Mouse (Mus musculus) forebrain, embryonic 11.5 days (tissue): ENCODE results near the gene Mab21l1. TPM values are rescaled to one million over a fixed set of nuclear protein-coding genes. Genes with fewer than 3 reads are reported as not detected.

Source experiments
- ATAC-seq: fragments of 200-750 bp; cut with Nextera tagmentation; replicated peaks from 2 replicates; pipeline ENCODE4 v1.8.0; 2017; ENCODE audit warnings: moderate TSS enrichment; ENCODE audit not compliant: low FRiP score
- DNase-seq: peaks from one replicate; pipeline ENCODE4 v3.0.0-alpha.2; 2017; ENCODE audit warnings: low spot score
- H3K27ac ChIP-seq: fragments of 300-500 bp; sonication (generic); 2 replicates; pipeline ENCODE4 v1.5.1; 2014; ENCODE audit warnings: low read depth, low read length
- H3K27me3 ChIP-seq: fragments of 300-500 bp; sonication (generic); 2 replicates; pipeline ENCODE4 v1.6.1; 2014; ENCODE audit warnings: mild to moderate bottlenecking, low read length, mixed read lengths; ENCODE audit not compliant: control insufficient read depth, insufficient read depth
- H3K36me3 ChIP-seq: fragments of 300-500 bp; sonication (generic); 2 replicates; pipeline ENCODE4 v1.6.1; 2014; ENCODE audit warnings: mild to moderate bottlenecking, low read length, moderate library complexity, mixed read lengths; ENCODE audit not compliant: control insufficient read depth, insufficient read depth
- H3K4me1 ChIP-seq: fragments of 300-500 bp; sonication (generic); replicated peaks from 2 replicates; pipeline ENCODE4 v1.6.1; 2014; ENCODE audit warnings: low read length, mixed read lengths; ENCODE audit not compliant: control insufficient read depth, insufficient read depth
- H3K4me2 ChIP-seq: fragments of 300-500 bp; sonication (generic); 2 replicates; pipeline ENCODE4 v1.6.1; 2014; ENCODE audit warnings: low read depth, mild to moderate bottlenecking, low read length, moderate library complexity, mixed read lengths; ENCODE audit not compliant: severe bottlenecking
- H3K4me3 ChIP-seq: fragments of 300-500 bp; sonication (generic); 2 replicates; pipeline ENCODE4 v1.5.1; 2014; ENCODE audit warnings: low read depth, low read length
- H3K9ac ChIP-seq: fragments of 300-500 bp; sonication (generic); 2 replicates; pipeline ENCODE4 v1.6.1; 2014; ENCODE audit warnings: low read length
- H3K9me3 ChIP-seq: fragments of 300-500 bp; sonication (generic); 2 replicates; pipeline ENCODE4 v1.6.1; 2016; ENCODE audit warnings: low read length, mixed read lengths; ENCODE audit not compliant: control insufficient read depth
- WGBS: fragments of 180-500 bp; shearing (Covaris S2); extraction: QIAGEN DNeasy Blood & Tissue Kit; methylation state at CpG from one replicate; pipeline ENCODE4 v1.1.7; 2014; 5-methylcytosine and 5-hydroxymethylcytosine counted together
- polyA plus RNA-seq: library from polyadenylated mRNA; unstranded; fragments of >200 nt; fragmentation: Nextera tagmentation; extraction: Ambion mirVana; gene quantifications from 2 replicates; pipeline ENCODE4 v1.2.1, GENCODE M21; 2014

Mab21l1 gene
- polyA plus RNA-seq, 1 experiment from 2014 or later, result 16.6 TPM

DNA sequence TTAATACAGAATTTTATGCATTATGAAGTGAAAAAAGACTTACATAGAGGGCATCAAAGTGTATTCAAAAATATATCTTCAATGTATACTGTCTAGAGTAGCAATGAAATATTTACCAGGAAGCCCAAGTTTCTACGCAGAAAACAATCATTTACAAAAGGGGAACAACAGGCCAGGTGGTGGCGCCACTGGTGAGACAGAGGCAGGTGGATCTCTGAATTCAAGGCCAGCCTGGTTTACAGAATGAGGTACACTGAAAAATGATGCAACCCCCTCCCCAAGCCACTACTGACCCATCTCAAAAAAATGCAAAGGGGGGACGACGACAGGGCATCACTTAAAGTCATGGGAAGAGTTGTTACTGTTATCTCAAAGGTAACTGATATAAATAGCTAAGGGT is 29.8 kb upstream of the Mab21l1 start:
- no peak for DNase-seq
- H3K9ac ChIP-seq, result no peak overlapping the region
- H3K4me2 ChIP-seq, result no peak overlapping the region
- peaks cover 55% of the 10 kb centered on the region for H3K27me3 ChIP-seq
- H3K36me3 ChIP-seq, result no peaks in the 10 kb centered on the region
- H3K4me3 ChIP-seq, result no peak overlapping the region
- H3K4me1 ChIP-seq, result peaks cover 2% of the 10 kb centered on the region; the same call in 1 of the 2 replicates
- H3K27ac ChIP-seq, result no peak overlapping the region
- 74% methylated on average over 4 of the region's 4 CpGs for WGBS
- H3K9me3 ChIP-seq, result no peaks in the 10 kb centered on the region
- ATAC-seq, result no peak

DNA sequence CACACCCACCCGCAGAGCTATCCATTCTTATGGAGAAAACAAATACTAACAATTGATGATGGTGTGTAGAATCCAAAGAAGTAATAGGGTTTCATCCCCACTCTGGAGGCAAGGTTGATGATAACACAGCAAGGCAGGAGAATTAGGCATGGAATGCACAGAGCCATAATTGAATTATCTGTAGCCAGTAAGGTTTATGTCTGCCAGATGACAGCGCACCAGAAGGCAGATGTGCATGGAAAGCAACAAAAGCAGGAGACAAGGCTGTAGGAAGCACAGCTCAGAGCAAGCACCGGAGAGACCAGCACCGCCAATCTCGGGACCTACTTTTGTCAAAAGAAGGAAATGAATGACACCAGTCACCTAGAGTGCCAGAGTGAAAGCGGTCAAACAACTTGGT is 28.4 kb upstream of the Mab21l1 start:
- H3K36me3 ChIP-seq, result no peaks in the 10 kb centered on the region
- peaks cover 58% of the 10 kb centered on the region for H3K27me3 ChIP-seq
- H3K4me2 ChIP-seq, result no peak overlapping the region
- H3K4me1 ChIP-seq, result peaks cover 2% of the 10 kb centered on the region; the same call in 1 of the 2 replicates
- H3K4me3 ChIP-seq, result no peak overlapping the region
- whole genome bisulfite sequencing, result 86% methylated on average over 6 of the region's 6 CpGs
- no peaks in the 10 kb centered on the region for H3K9me3 ChIP-seq
- DNase-seq, result no peak
- H3K27ac ChIP-seq, result no peak overlapping the region
- ATAC-seq, result no peak
- no peak overlapping the region for H3K9ac ChIP-seq

DNA sequence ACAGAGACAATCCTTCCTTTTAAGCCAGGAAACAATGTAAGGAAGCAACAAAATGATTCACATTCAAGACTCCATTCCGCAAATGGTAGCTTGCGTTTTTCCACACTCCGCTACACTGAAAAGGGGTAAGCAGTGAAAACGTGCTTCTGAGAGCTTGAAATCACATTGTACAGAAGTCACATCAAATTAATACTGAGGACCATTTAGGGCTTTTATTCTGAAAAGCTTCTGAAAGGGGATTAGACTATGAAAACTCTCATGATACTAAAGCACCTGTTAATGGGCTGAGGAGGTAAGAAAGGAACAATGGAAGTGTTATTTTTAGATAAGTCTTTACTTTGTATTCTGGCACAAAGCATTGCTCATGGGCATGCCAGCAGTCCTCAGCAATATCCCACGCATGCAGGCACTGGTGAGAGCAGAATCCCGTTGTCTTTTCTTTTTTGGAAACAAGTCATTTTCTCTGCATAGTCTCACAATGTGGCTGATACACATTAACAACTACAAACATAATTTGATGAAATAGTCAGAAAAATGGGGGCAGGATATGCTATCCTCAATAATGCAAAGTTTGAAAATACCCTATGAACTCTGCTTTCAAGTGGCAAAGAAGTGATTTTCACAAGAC is 27.2 kb upstream of the Mab21l1 start:
- WGBS, result 27% methylated on average over 6 of the region's 6 CpGs
- Histone ChIP-seq H3K27ac (no peak overlapping the region), H3K9ac (no peak overlapping the region), H3K4me2 (no peak overlapping the region), H3K27me3 (peaks cover 61% of the 10 kb centered on the region), H3K9me3 (no peaks in the 10 kb centered on the region), H3K36me3 (no peaks in the 10 kb centered on the region), H3K4me1 (peaks cover 2% of the 10 kb centered on the region; the same call in 1 of the 2 replicates), H3K4me3 (no peak overlapping the region)
- DNase-seq (no peak), ATAC-seq (no peak)

DNA sequence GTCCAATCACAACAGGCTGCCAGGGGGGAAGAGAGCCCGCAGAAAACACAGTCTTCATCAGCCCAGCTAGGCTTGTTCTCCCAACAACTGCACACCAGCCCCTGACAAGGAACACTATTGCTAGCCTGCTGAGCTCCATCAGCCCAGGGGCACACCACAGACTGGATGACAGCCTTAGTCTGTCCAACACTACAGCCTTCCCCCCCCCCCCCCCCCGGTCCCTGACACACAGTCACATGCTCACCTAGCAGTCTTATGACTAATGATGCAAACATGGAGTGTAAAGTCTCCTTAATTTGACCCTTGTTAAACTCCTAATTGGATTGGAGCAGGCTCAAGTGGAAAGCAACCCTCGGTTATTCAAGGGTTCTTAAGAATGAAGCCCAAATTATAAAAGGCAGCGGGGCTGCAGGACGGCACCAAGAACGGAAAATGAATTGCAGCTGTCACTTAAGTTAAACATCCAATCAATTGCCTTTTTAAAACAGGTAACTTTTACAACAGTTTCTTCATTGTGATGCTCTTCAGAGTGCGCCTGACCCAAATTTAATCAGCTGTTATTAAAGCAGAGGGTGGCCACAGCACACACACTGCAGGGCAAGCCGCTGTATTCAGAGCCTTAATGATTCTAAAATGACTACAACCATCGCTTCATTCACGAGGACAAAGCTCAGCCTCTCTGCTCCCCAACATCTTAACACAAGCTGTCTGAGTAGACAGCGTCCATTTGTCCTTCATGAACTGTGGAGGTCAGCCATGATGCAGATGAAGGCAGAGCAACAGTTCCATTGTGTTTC is 26.3 kb upstream of the Mab21l1 start:
- Histone ChIP-seq H3K27me3 (peaks cover 59% of the 10 kb centered on the region), H3K4me3 (no peak overlapping the region), H3K4me1 (peaks cover 2% of the 10 kb centered on the region; the same call in 1 of the 2 replicates), H3K36me3 (no peaks in the 10 kb centered on the region), H3K9me3 (no peaks in the 10 kb centered on the region), H3K27ac (no peak overlapping the region), H3K9ac (no peak overlapping the region), H3K4me2 (no peak overlapping the region; the same call in 1 of the 2 replicates)
- WGBS, result 9% methylated on average over 11 of the region's 11 CpGs
- DNase-seq, result peak; percentile 77
- ATAC-seq, result peak; percentile 90

DNA sequence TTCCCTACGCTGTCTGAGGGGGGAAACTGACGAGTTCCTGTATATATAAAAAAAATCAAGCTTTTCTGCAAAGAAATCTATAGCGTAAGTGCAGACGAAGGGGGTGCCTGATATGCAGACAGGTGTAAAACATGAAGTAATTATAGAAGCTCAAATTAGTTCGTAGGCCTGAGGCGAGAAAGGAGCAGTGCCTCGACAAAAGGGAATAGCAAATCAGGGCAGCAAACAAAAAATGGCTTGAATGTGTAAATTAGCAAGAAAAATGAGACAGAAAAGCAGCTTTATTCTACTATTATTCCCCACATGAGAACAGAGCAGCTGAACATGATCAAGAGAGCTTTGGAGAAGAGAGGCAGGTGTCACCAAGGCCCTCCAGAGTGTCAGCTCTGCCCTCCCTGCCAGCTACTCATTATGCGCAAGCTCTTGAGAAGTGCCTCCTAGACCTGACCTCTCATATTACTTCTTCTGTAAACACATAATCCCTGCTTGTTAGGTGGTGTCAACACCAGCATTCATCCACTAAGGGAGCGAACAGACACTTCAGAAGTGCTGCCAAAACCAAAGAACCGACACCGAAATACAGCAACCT is 25.6 kb upstream of the Mab21l1 start:
- DNase-seq (no peak), ATAC-seq (peak; percentile 57)
- Histone ChIP-seq H3K9me3 (no peaks in the 10 kb centered on the region), H3K27ac (no peak overlapping the region), H3K4me1 (peaks cover 2% of the 10 kb centered on the region; the same call in 1 of the 2 replicates), H3K36me3 (no peaks in the 10 kb centered on the region), H3K9ac (no peak overlapping the region), H3K4me2 (no peak overlapping the region), H3K4me3 (no peak overlapping the region), H3K27me3 (peaks cover 61% of the 10 kb centered on the region)
- 33% methylated on average over 11 of the region's 11 CpGs for WGBS

DNA sequence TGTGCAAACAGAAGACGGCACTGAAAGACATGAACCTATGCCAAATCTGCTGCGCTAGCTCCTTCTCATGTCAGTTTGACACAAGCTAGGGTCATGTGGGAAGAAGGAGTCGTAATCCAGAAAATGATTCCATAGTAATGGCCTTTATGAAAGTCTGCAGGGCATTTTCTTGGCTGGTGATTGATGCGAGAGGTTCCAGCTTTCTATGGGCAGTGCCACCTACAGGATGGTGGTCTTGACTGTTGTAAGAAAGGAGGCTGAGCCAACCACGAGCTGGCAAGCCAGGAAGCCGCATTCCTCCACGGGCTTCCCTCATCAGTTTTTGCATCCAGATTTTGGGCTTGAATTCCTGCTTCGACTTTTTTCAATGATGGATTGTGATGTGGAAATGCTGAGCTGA is 24.0 kb upstream of the Mab21l1 start:
- peaks cover 2% of the 10 kb centered on the region; the same call in 1 of the 2 replicates for H3K4me1 ChIP-seq
- WGBS, result 72% methylated on average over 8 of the region's 8 CpGs
- H3K27ac ChIP-seq, result no peak overlapping the region
- H3K9ac ChIP-seq, result no peak overlapping the region
- no peaks in the 10 kb centered on the region for H3K9me3 ChIP-seq
- DNase-seq (no peak), ATAC-seq (no peak)
- H3K36me3 ChIP-seq, result no peaks in the 10 kb centered on the region
- no peak overlapping the region for H3K4me2 ChIP-seq
- no peak overlapping the region for H3K4me3 ChIP-seq
- peaks cover 61% of the 10 kb centered on the region for H3K27me3 ChIP-seq

DNA sequence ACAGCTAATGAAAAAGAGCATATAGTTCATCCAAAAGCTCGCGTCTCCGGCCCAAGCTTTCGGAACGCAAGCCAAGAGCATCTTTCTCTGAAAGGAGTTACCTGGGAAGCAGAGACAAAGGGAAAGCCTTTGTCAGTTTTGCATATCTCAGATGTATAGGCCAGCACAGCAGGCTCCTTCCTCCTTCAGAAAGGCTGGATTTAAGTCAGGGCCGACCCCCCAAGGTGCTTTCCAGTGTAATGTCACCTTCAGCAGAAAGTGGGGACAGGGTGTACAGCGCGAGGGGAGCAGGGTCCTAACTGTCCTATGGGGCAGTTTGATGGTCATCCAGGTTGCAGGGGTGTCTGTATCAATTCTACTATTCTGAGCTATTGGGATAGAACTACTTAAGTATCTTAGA is 18.7 kb upstream of the Mab21l1 start:
- DNase-seq (no peak), ATAC-seq (no peak)
- 18% methylated on average over 8 of the region's 8 CpGs for WGBS
- H3K27me3 ChIP-seq, result peaks cover 50% of the 10 kb centered on the region
- H3K4me2 ChIP-seq, result no peak overlapping the region
- H3K27ac ChIP-seq, result no peak overlapping the region
- no peaks in the 10 kb centered on the region for H3K4me1 ChIP-seq
- H3K36me3 ChIP-seq, result no peaks in the 10 kb centered on the region
- no peaks in the 10 kb centered on the region for H3K9me3 ChIP-seq
- no peak overlapping the region for H3K4me3 ChIP-seq
- no peak overlapping the region for H3K9ac ChIP-seq

DNA sequence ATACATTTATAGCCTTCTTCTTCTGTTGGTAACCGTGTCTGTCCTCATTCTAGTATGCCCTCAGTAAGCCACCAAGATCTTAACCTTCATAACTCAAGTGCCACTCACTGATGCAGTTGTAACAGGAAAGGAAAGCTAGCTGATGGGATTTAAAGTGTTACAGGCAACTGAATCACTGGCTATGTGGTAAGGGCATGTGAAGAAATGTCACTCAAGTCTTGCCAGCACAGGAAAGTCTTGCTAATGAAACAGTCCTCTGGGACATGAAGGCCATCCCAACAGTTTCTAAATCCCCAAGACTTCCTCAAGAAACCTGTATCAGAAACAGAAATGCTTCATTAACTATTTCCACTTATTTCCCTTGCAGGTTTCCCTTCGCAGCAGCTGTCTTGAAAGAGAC is 13.7 kb upstream of the Mab21l1 start:
- Histone ChIP-seq H3K4me1 (no peaks in the 10 kb centered on the region), H3K4me2 (no peak overlapping the region), H3K4me3 (no peak overlapping the region), H3K27ac (no peak overlapping the region), H3K36me3 (no peaks in the 10 kb centered on the region), H3K9ac (no peak overlapping the region), H3K9me3 (no peaks in the 10 kb centered on the region), H3K27me3 (peaks cover 16% of the 10 kb centered on the region)
- DNase-seq (no peak), ATAC-seq (no peak)
- 93% methylated on average over 2 of the region's 2 CpGs for WGBS
